Mouse (Mus musculus) spleen, postnatal 10 days (tissue): ENCODE measurements around the gene Vps37b.

ENCODE experiments used
- DNase-seq, 2 experiments: peaks; one replicate each; pipeline ENCODE4 v3.0.0; 2021 to 2022; ENCODE audit warnings: low spot score in 2 of 2

Gene Vps37b

GRCm38 (mm10) chr5:124002876-124003275, 29.2 kb downstream of the Vps37b start:
- no peak for DNase-seq

- no peak for DNase-seq
Measured at GRCm38 (mm10) chr5:124001274-124001673, 30.8 kb downstream of the Vps37b start.

GRCm38 (mm10) chr5:124000824-124001223, 31.2 kb downstream of the Vps37b start:
- peak; percentile 89 to 93 for DNase-seq

GRCm38 (mm10) chr5:123998370-123998769, 33.7 kb downstream of the Vps37b start:
- no peak for DNase-seq

GRCm38 (mm10) chr5:123997811-123998210, 34.3 kb downstream of the Vps37b start:
- no peak for DNase-seq

GRCm38 (mm10) chr5:123997211-123997751, 34.8 kb downstream of the Vps37b start:
- no peak for DNase-seq

GRCm38 (mm10) chr5:123996695-123997094, 35.4 kb downstream of the Vps37b start:
- DNase-seq = no peak

GRCm38 (mm10) chr5:123996194-123996593, 35.9 kb downstream of the Vps37b start:
- DNase-seq = peak in 1 of 2 experiments; percentile 67

- no peak for DNase-seq
Measured at GRCm38 (mm10) chr5:123995388-123995787, 36.7 kb downstream of the Vps37b start.

- DNase-seq = no peak
Measured at GRCm38 (mm10) chr5:123994468-123994867, 37.6 kb downstream of the Vps37b start.

- no peak for DNase-seq
Measured at GRCm38 (mm10) chr5:123993263-123994036, 38.6 kb downstream of the Vps37b start.

GRCm38 (mm10) chr5:123992794-123993193, 39.3 kb downstream of the Vps37b start:
- DNase-seq = peak; percentile 82 to 88

- DNase-seq = no peak
Measured at GRCm38 (mm10) chr5:123992193-123992637, 39.9 kb downstream of the Vps37b start.

- no peak for DNase-seq
Measured at GRCm38 (mm10) chr5:123991321-123991720, 40.7 kb downstream of the Vps37b start.

- DNase-seq = no peak
Measured at GRCm38 (mm10) chr5:123989941-123990885, 41.9 kb downstream of the Vps37b start.

- DNase-seq = no peak
Measured at GRCm38 (mm10) chr5:123987511-123987910, 44.6 kb downstream of the Vps37b start.

- DNase-seq = no peak
Measured at GRCm38 (mm10) chr5:123986925-123987324, 45.1 kb downstream of the Vps37b start.

- no peak for DNase-seq
Measured at GRCm38 (mm10) chr5:123985434-123985833, 46.6 kb downstream of the Vps37b start.

- peak in 1 of 2 experiments; percentile 11 for DNase-seq
Measured at GRCm38 (mm10) chr5:123982838-123983237, 49.2 kb downstream of the Vps37b start.

GRCm38 (mm10) chr5:123981250-123981554, 50.9 kb downstream of the Vps37b start:
- DNase-seq = peak; percentile 12 to 28

GRCm38 (mm10) chr5:123980521-123981249, 51.4 kb downstream of the Vps37b start:
- peak in 1 of 2 experiments; percentile 10 for DNase-seq

GRCm38 (mm10) chr5:123979980-123980369, 52.1 kb downstream of the Vps37b start:
- peak in 1 of 2 experiments; percentile 8 for DNase-seq
